Mouse (Mus musculus): ENCODE results near the gene Cops7a.

DNA sequence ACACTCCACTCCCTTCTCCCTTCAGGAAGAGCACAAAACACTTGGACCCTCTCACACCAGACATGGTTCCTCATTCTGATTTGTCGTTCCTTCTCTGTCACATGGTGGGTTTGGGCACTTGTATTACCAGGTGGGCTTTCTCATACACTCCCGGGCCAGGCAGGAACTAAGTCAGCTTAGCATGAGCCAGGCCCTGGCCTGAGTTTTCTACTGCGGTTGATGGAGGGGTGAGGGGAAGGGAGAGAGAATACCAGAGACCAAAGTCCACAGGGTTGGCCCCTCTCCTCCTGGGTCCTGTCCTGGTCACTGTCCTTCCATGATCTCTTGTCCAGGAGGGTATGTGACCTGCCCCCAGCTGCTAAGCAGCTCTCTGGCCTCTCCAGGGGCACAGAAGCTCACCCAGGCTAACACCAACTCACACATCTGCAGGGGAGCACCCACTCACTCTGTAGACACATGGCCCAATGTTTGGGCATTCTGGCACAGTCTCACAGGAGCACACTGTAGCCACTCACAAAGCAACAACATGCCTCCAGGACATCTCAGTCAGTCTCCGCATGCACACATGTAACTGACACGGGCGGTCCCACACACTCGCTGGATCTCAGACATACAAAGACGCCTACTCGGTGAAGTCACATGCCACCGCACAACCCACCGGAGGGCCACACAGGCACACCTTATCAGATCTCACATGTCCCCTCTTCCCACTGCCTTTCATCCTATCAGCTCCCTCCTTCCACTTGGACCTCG lies 49.2 kb downstream of the Cops7a start:
- TF ChIP-seq MAX (IDR thresholded peaks at IDR 0.05) = no peak
- no peak for TF ChIP-seq CTCF (IDR thresholded peaks at IDR 0.05; ENCODE audit: control insufficient read depth, insufficient read depth, insufficient read length)
- TF ChIP-seq MYOG (IDR thresholded peaks at IDR 0.05; ENCODE audit: control insufficient read depth, extremely low read depth, insufficient read length) = no peak
